Mouse (Mus musculus): ENCODE measurements around the gene Fam117a.
A peak's percentile ranks its signal among the peaks of the same experiment; 100 is the strongest.

Gene Fam117a

GRCm38 (mm10) chr11:95333209-95333608 is 3.6 kb upstream of the Fam117a start:
- DNase-seq (ENCODE audit: low spot score): no peak

GRCm38 (mm10) chr11:95333805-95334204 is 3.0 kb upstream of the Fam117a start:
- DNase-seq (ENCODE audit: low spot score): no peak

- no peak for DNase-seq (ENCODE audit: low spot score)
Measured at GRCm38 (mm10) chr11:95334448-95335060, 2.3 kb upstream of the Fam117a start.

GRCm38 (mm10) chr11:95337129-95337813 is 453 bp downstream of the Fam117a start:
- peak; percentile 66 for DNase-seq (ENCODE audit: low spot score)

DNA sequence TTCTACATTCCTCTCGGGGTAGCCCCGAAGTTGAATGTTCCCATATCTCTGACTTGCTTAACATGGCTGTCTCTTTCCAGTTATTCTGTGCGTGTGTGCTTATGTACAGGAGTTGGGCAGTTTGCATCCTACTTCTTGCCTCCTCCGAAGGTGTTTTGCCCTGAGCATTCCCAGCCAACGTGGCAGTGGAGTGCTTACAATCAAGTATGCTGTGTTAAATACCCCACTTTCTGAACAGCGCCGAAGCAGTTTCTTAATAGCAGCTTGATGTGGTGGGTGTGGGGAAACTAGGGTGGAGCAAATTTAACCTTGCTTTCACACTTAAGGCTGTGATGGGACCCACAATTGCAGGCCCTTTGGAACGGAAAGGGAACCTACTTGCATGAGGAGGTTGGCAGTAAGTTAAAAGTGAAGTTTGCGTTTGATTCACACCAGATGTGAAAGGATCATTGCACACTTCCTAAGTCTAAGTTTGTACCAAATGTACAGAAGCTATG is 1.1 kb downstream of the Fam117a start:
- DNase-seq (ENCODE audit: low spot score): no peak

DNA sequence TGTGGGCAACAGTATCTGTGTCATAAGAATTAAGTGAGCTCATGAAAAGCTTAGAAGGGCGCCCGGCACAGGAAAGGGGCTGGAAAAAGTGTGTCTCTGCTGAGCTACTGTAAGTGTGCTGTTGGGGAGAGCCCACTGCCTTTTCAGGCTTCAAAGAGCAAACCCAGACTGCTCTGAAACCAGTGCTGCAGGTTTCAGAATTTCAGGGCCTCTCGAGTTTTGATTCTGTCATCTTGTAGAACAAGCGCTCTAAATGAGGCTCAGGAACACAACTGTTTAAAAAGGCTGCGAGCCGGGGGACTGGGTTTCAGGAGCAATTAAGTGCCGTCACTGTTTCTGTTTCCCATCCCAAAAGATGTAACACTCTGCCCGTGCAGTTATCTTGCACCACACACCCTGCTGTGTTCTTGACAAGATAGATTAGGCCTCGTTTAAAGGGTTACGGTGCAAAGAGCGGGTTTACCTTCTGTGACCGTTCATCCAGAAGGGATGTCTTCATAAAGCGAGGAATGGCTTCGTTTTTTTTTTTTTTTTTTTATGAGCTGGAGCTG is 2.7 kb downstream of the Fam117a start:
- no peak for DNase-seq (ENCODE audit: low spot score)

DNA sequence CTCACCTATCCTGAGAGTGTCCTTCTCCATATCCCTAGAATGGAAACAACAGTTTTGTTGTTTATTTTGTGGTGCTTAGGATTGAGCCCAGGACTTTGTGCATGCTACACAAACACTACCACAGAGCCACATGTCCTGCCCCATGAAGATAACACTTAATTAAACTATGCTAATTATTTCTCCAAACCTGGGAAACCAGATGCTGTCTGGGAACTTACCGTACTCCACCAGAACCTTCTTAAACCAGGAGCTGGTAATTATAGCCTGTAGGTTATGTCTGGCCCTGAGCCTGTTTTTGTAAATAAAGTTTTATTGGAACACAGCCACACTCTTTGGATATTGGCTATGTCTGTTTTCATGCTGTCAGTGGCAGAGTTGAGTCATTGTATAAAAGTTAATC is 3.4 kb downstream of the Fam117a start:
- no peak for DNase-seq (ENCODE audit: low spot score)

DNA sequence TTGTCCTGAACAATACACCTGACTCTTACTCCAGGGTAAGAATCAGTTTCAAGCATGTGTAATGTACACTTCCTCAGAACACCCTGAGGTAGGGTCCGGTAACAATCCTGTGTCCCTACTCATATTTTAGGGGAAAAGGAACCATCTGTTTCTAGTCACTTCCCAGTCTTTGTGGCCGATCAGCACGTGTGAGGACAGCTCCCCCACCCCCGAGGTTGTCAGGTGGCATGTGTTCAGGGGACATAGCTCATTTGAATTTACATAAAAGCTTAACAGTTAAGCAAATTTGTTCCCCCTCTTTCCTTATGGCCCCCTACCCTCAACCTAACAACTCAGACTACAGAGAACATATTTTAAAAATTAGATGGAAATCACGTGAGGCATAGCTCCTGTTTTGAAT is 3.8 kb downstream of the Fam117a start:
- DNase-seq (ENCODE audit: low spot score): no peak

- no peak for DNase-seq (ENCODE audit: low spot score)
Measured at GRCm38 (mm10) chr11:95343180-95343579, 6.4 kb downstream of the Fam117a start.

DNA sequence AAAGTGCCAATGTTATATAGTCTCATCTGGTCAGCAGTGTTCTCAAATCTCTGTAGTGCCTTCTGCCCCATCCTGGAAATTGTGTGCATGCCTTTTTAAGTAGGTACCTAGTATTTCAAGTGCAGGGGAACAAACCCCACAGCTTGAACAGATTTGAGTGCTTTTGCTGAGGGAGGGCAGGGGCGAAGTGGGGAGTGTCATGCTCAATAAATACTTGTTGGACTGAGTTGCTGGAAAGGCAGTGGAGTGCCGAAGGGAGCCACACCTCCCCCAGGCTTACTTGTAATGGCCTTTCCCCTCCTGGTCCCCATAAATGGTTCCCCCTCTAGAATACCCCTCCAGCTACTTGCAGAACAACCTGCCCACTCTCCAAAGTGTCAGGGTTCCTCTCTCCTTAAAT is 7.4 kb downstream of the Fam117a start:
- DNase-seq (ENCODE audit: low spot score): no peak

GRCm38 (mm10) chr11:95350289-95350688 is 13.5 kb downstream of the Fam117a start:
- DNase-seq (ENCODE audit: low spot score): no peak

- no peak for DNase-seq (ENCODE audit: low spot score)
Measured at GRCm38 (mm10) chr11:95350960-95351359, 14.1 kb downstream of the Fam117a start.

DNA sequence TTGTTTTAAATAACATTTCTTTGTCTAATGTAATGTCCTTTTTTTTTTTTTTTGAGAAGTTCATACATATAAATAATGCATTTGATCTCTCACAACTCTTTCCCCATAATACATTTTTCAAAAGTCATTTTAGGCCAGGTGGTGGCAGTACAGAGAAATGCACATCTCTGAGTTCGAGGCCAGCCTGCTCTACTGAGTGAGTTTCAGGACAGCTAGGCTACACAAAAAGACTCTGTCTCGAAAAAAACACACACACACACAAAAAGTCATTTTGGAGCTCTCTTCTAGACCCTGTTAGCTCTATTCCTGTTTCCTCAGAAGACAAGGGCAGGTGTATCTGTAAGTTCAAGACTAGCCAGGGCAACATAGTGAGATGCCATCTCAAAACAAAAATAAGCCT is 15.9 kb downstream of the Fam117a start:
- no peak for DNase-seq (ENCODE audit: low spot score)

- DNase-seq (ENCODE audit: low spot score): no peak
Measured at GRCm38 (mm10) chr11:95353226-95353625, 16.4 kb downstream of the Fam117a start.

- no peak for DNase-seq (ENCODE audit: low spot score)
Measured at GRCm38 (mm10) chr11:95354228-95354944, 17.6 kb downstream of the Fam117a start.

GRCm38 (mm10) chr11:95354945-95355660 is 18.3 kb downstream of the Fam117a start:
- DNase-seq (ENCODE audit: low spot score): no peak

- no peak for DNase-seq (ENCODE audit: low spot score)
Measured at GRCm38 (mm10) chr11:95355661-95356011, 18.8 kb downstream of the Fam117a start.

DNA sequence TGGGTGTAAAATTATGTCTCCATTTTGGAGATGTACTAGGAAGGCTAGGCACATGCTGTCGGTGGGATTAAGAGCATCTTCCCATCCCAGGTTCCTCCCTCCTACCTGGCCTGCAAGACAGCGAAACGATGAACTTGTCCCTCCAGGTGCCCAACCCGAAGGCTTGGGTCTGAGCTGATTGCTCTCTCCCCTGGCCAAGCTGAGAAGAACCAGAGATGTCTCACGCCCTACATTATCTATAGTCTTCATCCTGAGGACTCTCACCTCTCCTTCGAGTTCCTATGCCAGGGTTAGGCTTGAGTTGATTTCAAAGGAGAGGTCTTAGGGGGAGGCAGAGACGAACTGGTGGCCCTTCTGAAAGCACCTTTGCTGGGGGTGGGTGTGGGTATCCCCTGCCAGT is 19.2 kb downstream of the Fam117a start:
- DNase-seq (ENCODE audit: low spot score): no peak

DNA sequence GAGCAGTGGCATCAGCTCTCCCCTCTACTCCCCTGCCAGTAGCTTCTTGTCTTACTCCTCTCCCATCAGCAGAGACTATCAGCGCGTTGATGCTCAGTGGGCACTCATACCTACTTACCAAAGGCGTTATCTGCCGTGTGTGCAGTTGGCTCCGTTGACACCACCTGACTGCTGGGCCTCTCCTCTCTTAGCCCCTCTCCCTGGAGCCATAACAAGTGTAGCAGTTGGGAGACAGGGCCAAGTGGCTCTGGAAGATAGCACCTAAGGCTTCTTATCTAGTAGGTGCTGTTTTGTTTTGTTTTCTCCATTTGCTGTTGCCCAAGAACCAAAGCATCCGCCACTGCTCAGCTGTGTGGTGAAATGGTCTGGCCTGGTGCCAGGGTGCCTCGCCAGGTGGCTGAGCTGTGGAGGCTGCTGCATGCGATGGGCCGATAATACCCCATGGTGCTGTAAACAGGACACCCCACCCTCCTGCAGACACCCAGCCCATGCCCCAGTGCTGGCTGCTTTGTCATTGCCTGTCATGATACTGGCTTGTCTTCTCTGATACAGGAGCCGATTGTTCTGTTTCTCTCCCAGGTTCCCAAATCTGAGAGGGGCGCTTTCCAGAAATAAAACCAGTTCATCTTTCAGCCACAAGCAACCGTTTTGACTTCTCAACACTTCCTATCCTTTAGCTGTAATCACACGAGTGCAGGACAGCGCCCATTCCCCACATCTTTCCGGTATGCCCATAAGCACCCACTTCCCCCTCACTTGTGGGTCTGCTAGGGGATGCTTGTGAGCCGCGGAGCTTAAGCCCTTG is 19.9 kb downstream of the Fam117a start:
- peak; percentile 53 for DNase-seq (ENCODE audit: low spot score)

DNA sequence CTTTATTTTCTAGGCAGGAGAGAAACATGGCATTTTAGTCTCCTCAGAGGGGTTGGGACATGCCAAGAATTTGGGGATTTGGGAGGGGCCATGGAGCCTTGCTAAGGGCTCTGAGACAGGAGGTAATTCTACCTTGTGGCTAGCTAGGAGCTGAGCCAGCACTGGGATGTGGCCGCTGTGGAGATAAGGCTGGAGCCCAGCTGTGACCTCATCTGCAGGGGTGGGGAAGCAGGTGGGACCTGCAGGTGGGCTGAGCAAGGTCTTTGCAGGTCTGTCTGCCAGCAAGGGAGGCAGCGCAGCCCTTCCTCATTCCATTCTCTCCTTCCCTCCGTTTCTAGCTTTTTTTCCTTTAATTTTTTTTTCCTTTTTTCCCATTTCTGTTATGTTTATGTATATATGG is 21.4 kb downstream of the Fam117a start:
- DNase-seq (ENCODE audit: low spot score): no peak

DNA sequence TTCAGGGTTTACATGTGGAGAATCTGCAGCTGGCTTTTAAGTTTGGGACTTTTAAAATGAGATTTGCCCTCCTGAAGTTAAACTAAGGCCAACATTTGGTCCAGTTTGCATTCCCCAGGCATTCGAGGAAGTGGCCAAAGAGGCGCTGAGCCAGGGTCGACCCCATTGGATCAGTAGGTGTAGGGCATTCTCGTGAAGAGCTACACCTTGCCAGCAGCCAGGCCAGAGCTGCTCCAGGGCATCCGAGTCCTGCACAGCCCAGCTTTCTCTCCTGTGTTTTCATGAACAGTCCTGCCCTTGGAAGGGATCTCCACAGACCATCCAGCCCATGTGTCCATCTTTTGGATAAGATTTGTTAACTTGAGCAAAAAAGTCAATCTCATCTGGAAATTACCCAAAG is 27.6 kb downstream of the Fam117a start:
- no peak for DNase-seq (ENCODE audit: low spot score)

All from urinary bladder, postnatal 14 days (tissue).